Mouse (Mus musculus) c-Kit-negative CD71-positive TER-119-positive erythroid progenitor cells, embryonic 14.5 days (primary cell): ENCODE results near the gene Mphosph10.

Source experiments
- DNase-seq: peaks from one replicate; pipeline ENCODE4 v3.0.0-alpha.2; 2013; ENCODE audit warnings: low read depth, low spot score

Gene Mphosph10

GRCm38 (mm10) chr7:64351087-64351486 is 41.0 kb downstream of the Mphosph10 start:
- DNase-seq, result no peak

GRCm38 (mm10) chr7:64349147-64349861 is 42.8 kb downstream of the Mphosph10 start:
- DNase-seq, result no peak

DNA sequence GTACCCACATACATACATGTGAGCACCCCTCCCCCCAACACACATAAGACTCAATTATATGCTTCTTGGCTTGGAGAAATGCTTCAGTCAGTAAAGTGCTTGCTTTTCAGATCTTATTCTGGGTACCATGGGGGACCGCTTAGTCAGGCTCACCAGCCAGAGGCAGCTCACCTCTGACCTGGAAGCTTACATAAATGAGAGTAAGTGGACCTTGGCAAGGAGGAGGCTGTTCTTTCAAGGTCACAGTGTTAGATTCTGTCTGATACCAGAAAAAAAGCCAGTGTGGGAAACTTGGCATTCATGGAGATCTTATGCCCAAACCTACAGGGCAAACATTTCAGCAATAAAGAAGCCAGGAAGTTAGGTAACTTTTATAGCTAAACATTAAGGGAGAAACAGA is 44.3 kb downstream of the Mphosph10 start:
- DNase-seq, result no peak

DNA sequence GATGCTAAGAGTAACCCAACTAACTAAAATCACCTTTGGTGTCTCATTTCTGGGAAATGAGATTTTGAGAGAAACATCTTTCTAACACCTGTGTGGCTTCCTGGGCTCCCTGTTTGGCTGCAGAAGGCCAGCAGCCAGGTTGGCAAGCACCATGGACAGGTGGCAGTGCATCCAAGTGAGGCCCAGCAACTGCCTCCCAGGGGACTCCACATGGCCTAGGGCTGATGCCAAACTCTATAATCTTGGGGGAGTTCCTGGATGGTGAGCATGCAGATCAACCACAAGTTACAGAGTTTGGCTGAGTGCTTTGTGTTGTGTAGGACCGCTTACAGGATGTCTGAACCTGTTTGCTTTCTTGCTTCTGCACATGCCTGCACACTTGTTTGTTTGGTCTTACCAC is 59.4 kb downstream of the Mphosph10 start:
- no peak for DNase-seq

DNA sequence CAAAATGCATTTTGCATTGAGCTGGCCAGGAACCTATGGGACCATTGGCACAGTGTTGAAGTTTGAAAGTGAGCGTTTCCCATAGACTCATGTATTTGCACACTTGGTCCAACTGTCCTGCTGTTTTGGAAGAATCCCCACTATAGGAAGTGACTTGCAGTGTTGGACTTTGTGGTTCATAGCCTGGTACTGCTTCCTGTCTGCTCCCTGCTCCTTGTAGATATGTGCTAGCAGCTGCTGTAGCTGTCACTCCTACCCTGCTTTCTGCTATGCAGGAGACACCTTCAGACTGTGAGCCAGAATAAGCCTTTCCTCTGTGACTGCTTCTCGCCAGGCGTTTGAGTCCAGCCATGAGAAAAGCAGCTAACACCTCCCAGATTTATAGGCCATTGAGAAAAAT is 60.8 kb downstream of the Mphosph10 start:
- no peak for DNase-seq

DNA sequence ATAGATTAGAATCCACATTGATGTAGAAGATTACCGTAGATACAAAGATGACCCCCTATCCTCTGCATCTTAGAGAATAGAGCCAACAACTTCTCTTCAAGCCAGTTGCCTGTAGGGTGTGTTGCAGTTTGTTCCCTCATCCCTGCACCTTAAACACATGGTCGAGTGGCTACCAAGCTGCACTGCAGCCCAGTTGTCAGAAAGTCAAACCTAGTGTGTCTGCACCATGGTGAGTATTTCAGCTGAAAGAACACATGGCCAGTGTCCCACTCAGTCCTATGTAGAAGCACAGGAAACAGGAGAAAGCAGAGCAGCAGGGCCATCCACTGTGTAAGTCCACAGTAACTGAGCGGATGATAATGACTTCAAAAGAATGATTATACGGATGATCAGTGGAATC is 64.6 kb downstream of the Mphosph10 start:
- DNase-seq, result no peak

DNA sequence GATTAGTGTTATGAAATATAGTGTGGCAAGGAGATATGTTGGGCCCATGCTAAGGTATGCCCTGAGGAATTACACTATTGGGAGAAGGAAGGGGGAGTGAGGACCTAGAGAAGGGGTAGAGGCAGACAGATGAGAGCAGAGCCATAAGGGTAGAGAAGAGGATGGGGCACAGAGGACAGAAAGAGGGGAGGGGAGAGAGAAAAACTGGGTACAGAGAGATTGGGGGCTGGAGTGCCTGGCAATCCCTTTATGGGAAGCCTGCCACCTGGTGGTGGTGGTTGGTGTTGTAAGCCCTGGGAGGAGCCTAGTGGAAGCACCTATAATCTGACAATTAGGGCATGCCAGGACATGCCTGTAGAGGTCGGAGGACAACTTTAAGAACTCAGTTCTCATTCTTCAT is 65.2 kb downstream of the Mphosph10 start:
- DNase-seq, result peak; percentile 42
